Mouse (Mus musculus) liver, postnatal 0 days (tissue): ENCODE results near the gene Spp1. TPM values are rescaled to one million over a fixed set of nuclear protein-coding genes. Genes with fewer than 3 reads are reported as not detected.

Experiments
- ATAC-seq: fragments of 200-750 bp; cut with Nextera tagmentation; 2 replicates; pipeline ENCODE4 v1.8.0; 2017; ENCODE audit warnings: mild to moderate bottlenecking, moderate library complexity
- DNase-seq: peaks from one replicate; pipeline ENCODE4 v3.0.0-alpha.2; 2016
- H3K27ac ChIP-seq: fragments of 300-500 bp; sonication (generic); 2 replicates; pipeline ENCODE4 v1.5.1; 2014; ENCODE audit warnings: antibody characterized with exemption, moderate library complexity, mild to moderate bottlenecking, low read depth
- H3K27me3 ChIP-seq: fragments of 300-500 bp; sonication (generic); 2 replicates; pipeline ENCODE4 v1.6.1; 2014; ENCODE audit warnings: low read length, control low read depth, mixed read lengths; ENCODE audit not compliant: insufficient read depth
- H3K36me3 ChIP-seq: fragments of 300-500 bp; sonication (generic); replicated peaks from 2 replicates; pipeline ENCODE4 v1.6.1; 2014; ENCODE audit warnings: mild to moderate bottlenecking, control low read depth, low read length, moderate library complexity, mixed read lengths; ENCODE audit not compliant: insufficient read depth
- H3K4me1 ChIP-seq: fragments of 300-500 bp; sonication (generic); 2 replicates; pipeline ENCODE4 v1.6.1; 2014; ENCODE audit warnings: antibody characterized with exemption, mild to moderate bottlenecking, control low read depth; ENCODE audit not compliant: insufficient read depth
- H3K4me2 ChIP-seq: fragments of 300-500 bp; sonication (generic); 2 replicates; pipeline ENCODE4 v1.6.1; 2014; ENCODE audit warnings: low read depth, mild to moderate bottlenecking, low read length, moderate library complexity, mixed read lengths
- H3K4me3 ChIP-seq: fragments of 300-500 bp; sonication (generic); 2 replicates; pipeline ENCODE4 v1.5.1; 2014; ENCODE audit warnings: low read depth, low read length
- H3K9ac ChIP-seq: fragments of 300-500 bp; sonication (generic); replicated peaks from 2 replicates; pipeline ENCODE4 v1.6.1; 2014; ENCODE audit warnings: mild to moderate bottlenecking, moderate library complexity
- H3K9me3 ChIP-seq: fragments of 300-500 bp; sonication (generic); 2 replicates; pipeline ENCODE4 v1.6.1; 2016; ENCODE audit warnings: mild to moderate bottlenecking, control low read depth, low read length, mixed read lengths
- CTCF ChIP-seq: sonication (generic); IDR thresholded peaks from 2 replicates; pipeline ENCODE4 v1.5.1; 2016; ENCODE audit warnings: antibody characterized with exemption, low read depth
- EP300 ChIP-seq: IDR thresholded peaks from 2 replicates; pipeline ENCODE4 v1.6.1; 2016; ENCODE audit warnings: antibody characterized with exemption, low read depth, mild to moderate bottlenecking
- WGBS: fragments of 180-500 bp; shearing (Covaris S2); extraction: QIAGEN DNeasy Blood & Tissue Kit; methylation state at CpG from one replicate; pipeline ENCODE4 v1.1.7; 2014; ENCODE audit not compliant: insufficient replicate concordance; 5-methylcytosine and 5-hydroxymethylcytosine counted together
- polyA plus RNA-seq: library from polyadenylated mRNA; unstranded; fragments of >200 nt; fragmentation: Nextera tagmentation; extraction: Ambion mirVana; gene quantifications from 2 replicates; pipeline ENCODE4 v1.2.1, GENCODE M21; 2015

The Spp1 gene
- polyA plus RNA-seq, 1 experiment from 2014 or later = 103 TPM

DNA sequence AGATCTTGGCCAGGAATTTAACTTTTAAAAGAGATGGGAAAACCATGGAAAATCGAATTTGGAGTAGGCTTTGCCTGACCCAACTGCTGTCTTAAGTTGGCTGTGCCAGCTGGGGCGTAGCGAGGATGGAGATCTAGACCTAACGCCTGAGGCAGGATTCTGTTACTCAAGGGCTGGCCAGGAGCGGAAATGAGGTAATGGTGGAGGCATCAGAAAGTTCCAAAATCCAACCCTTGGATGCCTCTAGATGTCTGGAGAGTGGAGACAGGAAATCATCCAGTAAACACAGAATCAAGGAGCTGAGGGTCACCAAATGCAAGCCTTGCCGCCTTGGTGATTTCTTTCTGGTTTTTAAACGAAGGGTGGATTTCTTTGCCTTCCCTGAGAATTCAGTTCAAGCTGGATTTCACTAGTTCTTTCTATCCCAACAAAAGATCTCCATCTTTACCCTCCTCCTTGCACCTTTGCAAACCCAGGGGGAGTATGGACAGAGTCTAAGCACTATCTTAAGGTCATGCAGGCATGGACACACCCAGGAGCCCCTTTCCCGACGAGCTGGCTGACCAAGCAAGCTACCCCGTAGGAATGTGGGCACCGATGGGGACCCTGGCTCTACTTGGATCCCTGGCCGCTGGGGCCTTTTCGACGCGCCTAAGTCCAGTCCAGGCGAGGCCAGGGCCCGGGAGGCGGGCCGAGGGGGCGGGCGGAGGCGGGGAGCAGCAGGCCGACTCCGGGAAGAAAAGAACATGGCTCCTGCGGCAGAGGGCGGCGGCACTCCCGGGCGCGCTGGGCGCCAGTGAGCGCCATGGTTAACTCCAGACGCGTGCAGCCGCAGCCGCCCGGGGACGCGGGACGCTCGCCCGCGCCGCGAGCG is 24.2 kb downstream of the Spp1 start, which contains the start of gene Pkd2:
TSS of gene Pkd2 (plus strand) at position 619 of the 874 bp plus-strand sequence.
- peaks cover 3% of the 10 kb centered on the region; the same call in 1 of the 2 replicates for H3K27me3 ChIP-seq
- peak within 1 kb of the TSS; percentile 69 for H3K27ac ChIP-seq
- DNase-seq = peak; percentile 74
- H3K36me3 ChIP-seq = no peaks in the 10 kb centered on the region
- WGBS = 9% methylated on average over 46 of the region's 46 CpGs
- H3K4me3 ChIP-seq = peak within 1 kb of the TSS; percentile 62
- peak; percentile 83 for ATAC-seq
- 0 out of 2 replicates have a peak, but pooled peaks cover 9% of the 10 kb centered on the region for H3K4me1 ChIP-seq
- H3K4me2 ChIP-seq = peak within 1 kb of the TSS; percentile 79
- peak within 1 kb of the TSS; percentile 72 for H3K9ac ChIP-seq
- no peaks in the 10 kb centered on the region for H3K9me3 ChIP-seq
- TF ChIP-seq EP300 (no peak), CTCF (no peak)

DNA sequence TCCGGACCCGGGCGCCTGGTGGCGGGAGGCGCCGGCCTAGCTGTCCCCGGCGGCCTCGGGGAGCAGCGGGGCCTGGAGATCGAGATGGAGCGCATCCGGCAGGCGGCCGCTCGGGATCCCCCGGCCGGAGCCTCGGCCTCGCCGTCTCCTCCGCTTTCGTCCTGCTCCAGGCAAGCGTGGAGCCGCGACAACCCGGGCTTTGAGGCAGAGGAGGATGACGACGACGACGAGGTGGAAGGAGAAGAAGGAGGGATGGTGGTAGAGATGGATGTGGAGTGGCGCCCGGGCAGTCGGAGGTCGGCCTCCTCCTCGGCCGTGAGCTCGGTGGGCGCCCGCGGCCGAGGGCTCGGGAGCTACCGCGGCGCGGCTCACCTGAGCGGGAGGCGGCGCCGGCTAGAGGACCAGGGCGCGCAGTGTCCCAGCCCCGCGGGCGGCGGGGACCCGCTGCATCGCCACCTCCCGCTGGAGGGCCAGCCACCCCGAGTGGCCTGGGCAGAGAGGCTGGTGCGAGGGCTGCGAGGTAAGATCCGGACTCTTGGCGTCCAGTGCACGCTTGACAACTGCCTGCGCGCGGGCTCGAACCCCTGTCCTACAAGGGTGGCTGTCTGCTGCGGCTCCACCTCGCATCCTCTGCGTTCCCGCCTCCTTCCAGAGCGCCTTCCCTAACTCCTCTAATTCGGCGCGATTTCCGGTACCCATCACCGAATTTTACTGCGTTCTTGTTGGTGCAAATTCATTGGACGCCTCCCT is 25.0 kb downstream of the Spp1 start:
- TF ChIP-seq CTCF (no peak), EP300 (no peak)
- H3K4me2 ChIP-seq = peak overlapping the region; percentile 79
- 0 out of 2 replicates have a peak, but pooled peaks cover 9% of the 10 kb centered on the region for H3K4me1 ChIP-seq
- WGBS = 1% methylated on average over 54 of the region's 82 CpGs
- H3K9me3 ChIP-seq = no peaks in the 10 kb centered on the region
- DNase-seq (peak; percentile 26), ATAC-seq (peak; percentile 72)
- peaks cover 3% of the 10 kb centered on the region; the same call in 1 of the 2 replicates for H3K27me3 ChIP-seq
- H3K9ac ChIP-seq = peak overlapping the region; percentile 72
- H3K27ac ChIP-seq = peak overlapping the region; percentile 69
- H3K4me3 ChIP-seq = peak overlapping the region; percentile 62
- no peaks in the 10 kb centered on the region for H3K36me3 ChIP-seq

DNA sequence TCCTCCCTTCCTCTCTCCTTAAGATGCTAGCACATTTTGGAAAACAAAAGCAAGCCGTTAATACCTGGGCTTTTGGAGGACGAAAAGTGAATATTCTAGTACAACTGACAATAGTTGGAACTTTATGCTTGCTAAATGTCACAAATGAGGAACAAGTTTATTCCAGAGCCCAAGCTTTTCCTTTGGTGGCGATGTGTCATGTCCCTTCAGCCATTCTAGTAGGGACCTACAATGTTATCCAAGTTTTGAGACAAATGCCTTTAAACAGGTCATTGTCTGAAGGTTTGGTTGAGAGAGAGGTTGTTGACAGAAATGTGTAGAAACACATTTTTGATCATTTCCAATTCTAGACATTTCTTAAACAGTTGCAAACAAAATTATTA is 25.5 kb downstream of the Spp1 start:
- Histone ChIP-seq H3K27ac (no peak overlapping the region), H3K9me3 (no peaks in the 10 kb centered on the region), H3K4me2 (peak overlapping the region; percentile 79), H3K36me3 (no peaks in the 10 kb centered on the region), H3K4me3 (peak overlapping the region; percentile 62; the same call in 1 of the 2 replicates), H3K9ac (no peak overlapping the region), H3K27me3 (peaks cover 3% of the 10 kb centered on the region; the same call in 1 of the 2 replicates), H3K4me1 (0 out of 2 replicates have a peak, but pooled peaks cover 9% of the 10 kb centered on the region)
- 47% methylated on average over 3 of the region's 3 CpGs for WGBS
- no peak for DNase-seq
- ATAC-seq = no peak
- TF ChIP-seq EP300 (no peak), CTCF (no peak)

DNA sequence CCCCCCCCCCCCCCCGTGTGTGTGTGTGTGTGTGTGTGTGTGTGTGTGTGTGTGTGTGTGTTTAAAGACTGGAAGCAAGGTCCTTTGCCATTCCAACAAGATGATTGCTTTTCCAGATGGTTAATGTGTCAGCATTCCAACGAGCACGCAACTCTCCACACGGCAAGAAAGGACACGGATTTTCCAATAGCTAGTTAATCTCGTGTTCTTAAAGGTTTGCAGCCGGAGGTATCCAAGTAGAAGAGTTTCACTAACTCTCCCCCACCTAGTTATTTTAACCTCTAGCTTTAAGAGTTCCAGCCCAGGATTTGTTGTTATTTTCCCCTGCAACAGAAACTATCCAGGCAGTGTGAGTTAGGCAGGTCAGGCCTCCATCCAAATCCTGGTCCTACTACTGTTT is 25.9 kb downstream of the Spp1 start:
- H3K9me3 ChIP-seq = no peaks in the 10 kb centered on the region
- WGBS = 83% methylated on average over 6 of the region's 7 CpGs
- no peak overlapping the region for H3K27ac ChIP-seq
- ATAC-seq = no peak
- no peak for TF ChIP-seq EP300
- TF ChIP-seq CTCF = no peak
- no peak for DNase-seq
- H3K4me1 ChIP-seq = 0 out of 2 replicates have a peak, but pooled peaks cover 9% of the 10 kb centered on the region
- no peak overlapping the region for H3K9ac ChIP-seq
- H3K4me3 ChIP-seq = no peak overlapping the region
- peak overlapping the region; percentile 79; the same call in 1 of the 2 replicates for H3K4me2 ChIP-seq
- H3K36me3 ChIP-seq = no peaks in the 10 kb centered on the region
- H3K27me3 ChIP-seq = peaks cover 3% of the 10 kb centered on the region; the same call in 1 of the 2 replicates

DNA sequence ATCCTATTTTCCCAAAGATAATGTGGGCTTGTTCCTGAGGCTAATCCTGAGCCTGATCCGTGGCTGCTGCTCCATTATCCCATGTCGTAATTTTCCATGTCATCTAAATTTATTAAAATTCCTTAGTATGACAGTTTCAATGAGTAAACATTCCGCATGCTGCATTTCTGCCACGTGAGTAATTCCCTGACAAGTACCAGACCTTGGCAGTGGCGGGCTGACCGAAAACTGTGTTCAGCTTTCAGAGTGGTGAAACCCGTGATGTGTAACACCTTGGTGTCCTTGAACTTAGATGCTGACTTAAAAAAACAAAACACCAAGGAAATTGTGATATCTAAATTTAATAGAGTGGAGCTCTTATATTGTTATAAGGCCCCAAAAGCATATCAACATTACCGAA is 30.4 kb downstream of the Spp1 start:
- 86% methylated on average over 8 of the region's 8 CpGs for WGBS
- TF ChIP-seq CTCF (no peak), EP300 (no peak)
- DNase-seq (no peak), ATAC-seq (no peak)
- Histone ChIP-seq H3K4me3 (no peak overlapping the region), H3K4me1 (no peaks in the 10 kb centered on the region), H3K4me2 (no peak overlapping the region), H3K9ac (no peak overlapping the region), H3K36me3 (peaks cover 4% of the 10 kb centered on the region; the same call in 1 of the 2 replicates), H3K9me3 (no peaks in the 10 kb centered on the region), H3K27me3 (no peaks in the 10 kb centered on the region; the same call in 1 of the 2 replicates), H3K27ac (no peak overlapping the region)

DNA sequence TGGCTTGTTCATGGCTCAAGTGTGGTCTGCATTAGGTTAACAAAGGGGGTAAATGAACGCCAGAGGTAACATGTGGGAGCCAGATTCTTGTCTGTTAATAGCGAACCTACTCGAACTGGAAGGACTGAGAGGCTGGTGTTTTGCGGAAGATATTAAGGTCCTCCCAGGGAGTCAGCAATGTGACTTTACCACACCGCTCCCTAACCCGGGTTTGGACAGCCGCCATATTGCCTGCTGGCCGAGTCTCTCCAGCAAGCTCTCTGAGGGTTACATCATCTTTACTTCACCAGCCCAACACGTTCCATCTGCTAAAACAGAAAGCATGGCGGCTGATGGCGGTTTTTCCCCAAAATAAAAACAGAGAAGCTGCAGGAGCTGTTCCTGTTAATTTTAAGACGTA is 30.8 kb downstream of the Spp1 start:
- Histone ChIP-seq H3K4me1 (no peaks in the 10 kb centered on the region), H3K9me3 (no peaks in the 10 kb centered on the region), H3K27ac (no peak overlapping the region), H3K36me3 (peaks cover 4% of the 10 kb centered on the region; the same call in 1 of the 2 replicates), H3K27me3 (no peaks in the 10 kb centered on the region), H3K9ac (no peak overlapping the region), H3K4me3 (no peak overlapping the region), H3K4me2 (no peak overlapping the region)
- DNase-seq (no peak), ATAC-seq (no peak)
- WGBS = 88% methylated on average over 12 of the region's 12 CpGs
- TF ChIP-seq EP300 (no peak), CTCF (no peak)
